Mouse (Mus musculus): Measurements from ENCODE around the gene Gm10142. TPM values are rescaled to one million over a fixed set of nuclear protein-coding genes. Genes with fewer than 3 reads are reported as not detected.
A peak's percentile ranks its signal among the peaks of the same experiment; 100 is the strongest.
"Not testable (repeated sequence)": the region's sequence is repeated elsewhere in the genome, so short reads cannot be mapped to it uniquely, and the experiment has no call there.

Gm10142 gene
- polyA plus RNA-seq, 1 experiment from 2014 or later, result 0.64 TPM

DNA sequence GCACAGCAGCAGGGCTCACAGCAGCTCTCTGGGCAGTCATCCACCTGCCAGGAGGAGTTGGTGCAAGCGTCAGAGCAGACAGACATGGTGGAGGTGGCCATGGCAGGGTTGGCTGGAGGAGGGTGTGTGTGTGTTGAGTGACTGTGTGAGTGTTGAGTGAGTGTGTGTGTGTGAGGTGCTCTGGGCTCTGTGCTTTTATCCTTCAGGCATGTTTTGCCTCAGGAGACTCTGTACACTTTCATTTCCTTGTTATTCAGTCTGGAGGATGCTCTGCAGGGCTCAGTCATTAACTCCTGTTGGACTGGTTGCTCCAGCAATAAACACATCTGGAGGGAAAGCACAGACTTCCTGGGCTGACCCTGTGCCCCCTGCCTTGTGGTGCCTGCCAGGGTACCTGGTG is 35.6 kb downstream of the Gm10142 start, which contains the start of gene Gm9736:
Gene Gm9736, minus strand, starts transcription at position 101 of the 400 bp plus-strand sequence.
- WGBS, result no CpG with 5 or more reads among the region's 1 CpGs
- not testable (repeated sequence) for H3K4me3 ChIP-seq (ENCODE audit: low read depth, low read length); H3K9me3 ChIP-seq (ENCODE audit: control insufficient read depth, low read length); H3K4me1 ChIP-seq (replicated peaks; ENCODE audit: control insufficient read depth, insufficient read depth); H3K27ac ChIP-seq (replicated peaks); H3K4me2 ChIP-seq (replicated peaks; ENCODE audit: low read depth); ATAC-seq (ENCODE audit: low FRiP score, low TSS enrichment); H3K27me3 ChIP-seq (ENCODE audit: control insufficient read depth, insufficient read depth, low read length); H3K9ac ChIP-seq (ENCODE audit: low read length); DNase-seq (ENCODE audit: low spot score); H3K36me3 ChIP-seq (ENCODE audit: control insufficient read depth, insufficient read depth, low read length)

- not testable (repeated sequence) for H3K36me3 ChIP-seq (ENCODE audit: control insufficient read depth, insufficient read depth, low read length); DNase-seq (ENCODE audit: low spot score); H3K9me3 ChIP-seq (ENCODE audit: control insufficient read depth, low read length); H3K4me2 ChIP-seq (replicated peaks; ENCODE audit: low read depth); H3K9ac ChIP-seq (ENCODE audit: low read length); H3K27me3 ChIP-seq (ENCODE audit: control insufficient read depth, insufficient read depth, low read length); ATAC-seq (ENCODE audit: low FRiP score, low TSS enrichment); H3K4me1 ChIP-seq (replicated peaks; ENCODE audit: control insufficient read depth, insufficient read depth); H3K27ac ChIP-seq (replicated peaks); H3K4me3 ChIP-seq (ENCODE audit: low read depth, low read length)
- WGBS, result 47% methylated on average over 3 of the region's 3 CpGs
- TF ChIP-seq CTCF (IDR thresholded peaks at IDR 0.05; ENCODE audit: low read depth), result 0 out of 2 replicates have a peak, but pooled peaks have one; percentile 21
Observed at GRCm38 (mm10) chr10:77752312-77752711, 36.7 kb downstream of the Gm10142 start.

DNA sequence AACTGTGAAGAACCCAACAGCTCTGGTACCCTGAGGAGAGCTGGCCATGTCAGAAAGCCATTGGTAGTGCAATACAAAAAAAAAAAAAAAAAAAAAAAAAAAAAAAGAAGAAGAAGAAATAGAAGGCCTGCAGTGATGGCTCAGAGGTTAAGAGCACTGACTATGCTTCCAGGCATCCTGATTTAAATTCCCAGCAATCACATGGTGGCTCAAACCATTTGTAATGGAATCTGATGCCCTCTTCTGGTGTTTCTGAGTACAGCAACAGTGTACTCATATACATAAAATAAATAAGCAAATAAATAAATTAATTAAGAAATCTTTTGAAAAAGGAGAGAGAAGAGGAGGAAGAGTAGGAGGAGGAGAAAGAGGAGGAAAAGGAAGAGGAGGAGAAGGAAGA is 37.8 kb downstream of the Gm10142 start:
- no peak for ATAC-seq (ENCODE audit: low FRiP score, low TSS enrichment)
- H3K4me1 ChIP-seq (replicated peaks; ENCODE audit: control insufficient read depth, insufficient read depth), result no peaks in the 10 kb centered on the region
- no peaks in the 10 kb centered on the region for H3K9me3 ChIP-seq (ENCODE audit: control insufficient read depth, low read length)
- H3K4me3 ChIP-seq (ENCODE audit: low read depth, low read length), result no peak overlapping the region
- TF ChIP-seq EP300 (optimal IDR thresholded peaks at IDR 0.05) (no peak), CTCF (IDR thresholded peaks at IDR 0.05; ENCODE audit: low read depth) (peak; percentile 32)
- H3K36me3 ChIP-seq (ENCODE audit: control insufficient read depth, insufficient read depth, low read length), result no peaks in the 10 kb centered on the region
- H3K27me3 ChIP-seq (ENCODE audit: control insufficient read depth, insufficient read depth, low read length), result no peaks in the 10 kb centered on the region
- no peak overlapping the region for H3K27ac ChIP-seq (replicated peaks)
- no peak overlapping the region for H3K4me2 ChIP-seq (replicated peaks; ENCODE audit: low read depth)
- DNase-seq (ENCODE audit: low spot score), result no peak
- no peak overlapping the region for H3K9ac ChIP-seq (ENCODE audit: low read length)

GRCm38 (mm10) chr10:77759582-77759981 is 44.0 kb downstream of the Gm10142 start, which contains the start of gene Gm3233:
Gene Gm3233, minus strand, starts transcription at chr10:77759682.
- WGBS, result no CpG with 5 or more reads among the region's 1 CpGs
- not testable (repeated sequence) for H3K4me3 ChIP-seq (ENCODE audit: low read depth, low read length); ATAC-seq (ENCODE audit: low FRiP score, low TSS enrichment)

More at GRCm38 (mm10) chr10:77759582-77759981, 44.0 kb downstream of the Gm10142 start, which contains the start of gene Gm3233:
- not testable (repeated sequence) for H3K4me2 ChIP-seq (replicated peaks; ENCODE audit: low read depth); H3K9me3 ChIP-seq (ENCODE audit: control insufficient read depth, low read length); H3K36me3 ChIP-seq (ENCODE audit: control insufficient read depth, insufficient read depth, low read length); DNase-seq (ENCODE audit: low spot score); H3K9ac ChIP-seq (ENCODE audit: low read length); H3K27ac ChIP-seq (replicated peaks); H3K4me1 ChIP-seq (replicated peaks; ENCODE audit: control insufficient read depth, insufficient read depth); H3K27me3 ChIP-seq (ENCODE audit: control insufficient read depth, insufficient read depth, low read length)

Other genes with a start within 250 kb of the Gm10142 start
- 25.2 and 28.8 TPM in 2 replicates for gene Fam207a, start 200.0 kb upstream of the Gm10142 start, polyA plus RNA-seq (2015; fragmentation: Nextera tagmentation; extraction: Ambion mirVana)
- gene Itgb2, start 185.6 kb upstream of the Gm10142 start, polyA plus RNA-seq (2015; fragmentation: Nextera tagmentation; extraction: Ambion mirVana), result 1.3 TPM in 2 replicates
- 278 and 317 TPM in 2 replicates for gene Pttg1ip, start 134.1 kb upstream of the Gm10142 start, polyA plus RNA-seq (2015; fragmentation: Nextera tagmentation; extraction: Ambion mirVana)
- 232 and 239 TPM in 2 replicates for gene Sumo3, start 109.7 kb upstream of the Gm10142 start, polyA plus RNA-seq (2015; fragmentation: Nextera tagmentation; extraction: Ambion mirVana)
- gene Gm49325, start 109.6 kb upstream of the Gm10142 start, polyA plus RNA-seq (2015; fragmentation: Nextera tagmentation; extraction: Ambion mirVana), result 12.6 and 17.3 TPM in 2 replicates
- gene Ube2g2, start 93.5 kb upstream of the Gm10142 start, polyA plus RNA-seq (2015; fragmentation: Nextera tagmentation; extraction: Ambion mirVana), result 53.8 and 54.5 TPM in 2 replicates
- gene Tspear, start 29.2 kb upstream of the Gm10142 start, polyA plus RNA-seq (2015; fragmentation: Nextera tagmentation; extraction: Ambion mirVana), result 0.67 and 0.74 TPM in 2 replicates
- gene Gm19402, start 25.1 kb upstream of the Gm10142 start, polyA plus RNA-seq (2015; fragmentation: Nextera tagmentation; extraction: Ambion mirVana), result not detected in 2 replicates
- gene Gm9508, start 18.6 kb upstream of the Gm10142 start, polyA plus RNA-seq (2015; fragmentation: Nextera tagmentation; extraction: Ambion mirVana), result not detected in 2 replicates
- not detected in 2 replicates for gene Gm10272, start 9.2 kb upstream of the Gm10142 start, polyA plus RNA-seq (2015; fragmentation: Nextera tagmentation; extraction: Ambion mirVana)
- gene Gm10024, start 4.3 kb upstream of the Gm10142 start, polyA plus RNA-seq (2015; fragmentation: Nextera tagmentation; extraction: Ambion mirVana), result 0.18 TPM in 1 of 2 replicates, not detected in the other
- gene Krtap12-1, start 4.8 kb downstream of the Gm10142 start, polyA plus RNA-seq (2015; fragmentation: Nextera tagmentation; extraction: Ambion mirVana), result 3.2 and 4.5 TPM in 2 replicates
- gene Gm10100, start 10.7 kb downstream of the Gm10142 start, polyA plus RNA-seq (2015; fragmentation: Nextera tagmentation; extraction: Ambion mirVana), result not detected in 2 replicates
- gene Gm18596, start 26.8 kb downstream of the Gm10142 start, polyA plus RNA-seq (2015; fragmentation: Nextera tagmentation; extraction: Ambion mirVana), result not detected in 2 replicates
- gene Gm9736, start 35.5 kb downstream of the Gm10142 start, polyA plus RNA-seq (2015; fragmentation: Nextera tagmentation; extraction: Ambion mirVana), result not detected in 2 replicates
- not detected in 2 replicates for gene Gm3233, start 43.9 kb downstream of the Gm10142 start, polyA plus RNA-seq (2015; fragmentation: Nextera tagmentation; extraction: Ambion mirVana)
- gene Gm3238, start 55.5 kb downstream of the Gm10142 start, polyA plus RNA-seq (2015; fragmentation: Nextera tagmentation; extraction: Ambion mirVana), result not detected in 2 replicates
- gene Gm7138, start 61.1 kb downstream of the Gm10142 start, polyA plus RNA-seq (2015; fragmentation: Nextera tagmentation; extraction: Ambion mirVana), result not detected in 2 replicates
- gene Gm3250, start 66.7 kb downstream of the Gm10142 start, polyA plus RNA-seq (2015; fragmentation: Nextera tagmentation; extraction: Ambion mirVana), result not detected in 2 replicates
- gene Gm7137, start 72.4 kb downstream of the Gm10142 start, polyA plus RNA-seq (2015; fragmentation: Nextera tagmentation; extraction: Ambion mirVana), result not detected in 2 replicates
- not detected in 2 replicates for gene Gm9639, start 79.3 kb downstream of the Gm10142 start, polyA plus RNA-seq (2015; fragmentation: Nextera tagmentation; extraction: Ambion mirVana)
- gene Gm19668, start 83.3 kb downstream of the Gm10142 start, polyA plus RNA-seq (2015; fragmentation: Nextera tagmentation; extraction: Ambion mirVana), result not detected in 2 replicates
- gene Gm9507, start 96.0 kb downstream of the Gm10142 start, polyA plus RNA-seq (2015; fragmentation: Nextera tagmentation; extraction: Ambion mirVana), result not detected in 2 replicates
- not detected in 2 replicates for gene Gm2696, start 98.9 kb downstream of the Gm10142 start, polyA plus RNA-seq (2015; fragmentation: Nextera tagmentation; extraction: Ambion mirVana)
- gene Krtap10-4, start 111.3 kb downstream of the Gm10142 start, polyA plus RNA-seq (2015; fragmentation: Nextera tagmentation; extraction: Ambion mirVana), result not detected in 2 replicates
- not detected in 2 replicates for gene Krtap10-10, start 120.1 kb downstream of the Gm10142 start, polyA plus RNA-seq (2015; fragmentation: Nextera tagmentation; extraction: Ambion mirVana)
- not detected in 2 replicates for gene Gm36176, start 131.0 kb downstream of the Gm10142 start, polyA plus RNA-seq (2015; fragmentation: Nextera tagmentation; extraction: Ambion mirVana)
- gene Gm10318, start 137.1 kb downstream of the Gm10142 start, polyA plus RNA-seq (2015; fragmentation: Nextera tagmentation; extraction: Ambion mirVana), result not detected in 2 replicates
- not detected in 2 replicates for gene Gm3285, start 146.2 kb downstream of the Gm10142 start, polyA plus RNA-seq (2015; fragmentation: Nextera tagmentation; extraction: Ambion mirVana)
- 3.3 and 3.6 TPM in 2 replicates for gene Lrrc3, start 186.7 kb downstream of the Gm10142 start, polyA plus RNA-seq (2015; fragmentation: Nextera tagmentation; extraction: Ambion mirVana)

Data from stomach, postnatal 0 days (tissue).